Mouse (Mus musculus) liver, embryonic 12.5 days (tissue): ENCODE data around the gene Ier2. TPM values are rescaled to one million over a fixed set of nuclear protein-coding genes. Genes with fewer than 3 reads are reported as not detected.
"Not testable (repeated sequence)": the region's sequence is repeated elsewhere in the genome, so short reads cannot be mapped to it uniquely, and the experiment has no call there.

ENCODE experiments used
- ATAC-seq: fragments of 200-750 bp; cut with Nextera tagmentation; 2 replicates; pipeline ENCODE4 v1.8.0; 2017; ENCODE audit warnings: moderate number of reproducible peaks, mild to moderate bottlenecking, moderate library complexity
- H3K27ac ChIP-seq: fragments of 300-500 bp; sonication (generic); 2 replicates; pipeline ENCODE4 v1.5.1; 2016; ENCODE audit warnings: mild to moderate bottlenecking
- H3K27me3 ChIP-seq: fragments of 300-500 bp; sonication (generic); replicated peaks from 2 replicates; pipeline ENCODE4 v1.6.1; 2016; ENCODE audit warnings: mild to moderate bottlenecking, moderate library complexity
- H3K36me3 ChIP-seq: fragments of 300-500 bp; sonication (generic); 2 replicates; pipeline ENCODE4 v1.6.1; 2016; ENCODE audit warnings: mild to moderate bottlenecking, moderate library complexity
- H3K4me1 ChIP-seq: fragments of 300-500 bp; sonication (generic); 2 replicates; pipeline ENCODE4 v1.6.1; 2016
- H3K4me2 ChIP-seq: fragments of 300-500 bp; sonication (generic); 2 replicates; pipeline ENCODE4 v1.6.1; 2016; ENCODE audit warnings: mild to moderate bottlenecking, moderate library complexity
- H3K4me3 ChIP-seq: fragments of 300-500 bp; sonication (generic); 2 replicates; pipeline ENCODE4 v1.5.1; 2016; ENCODE audit warnings: mild to moderate bottlenecking, moderate library complexity
- H3K9ac ChIP-seq: fragments of 300-500 bp; sonication (generic); 2 replicates; pipeline ENCODE4 v1.6.1; 2016; ENCODE audit warnings: mild to moderate bottlenecking, moderate library complexity
- H3K9me3 ChIP-seq: fragments of 300-500 bp; sonication (generic); replicated peaks from 2 replicates; pipeline ENCODE4 v1.6.1; 2016; ENCODE audit warnings: mild to moderate bottlenecking, moderate library complexity
- WGBS: fragments of 180-500 bp; shearing (Covaris S2); methylation state at CpG from one replicate; pipeline ENCODE4 v1.1.7; 2016; ENCODE audit not compliant: insufficient replicate concordance; 5-methylcytosine and 5-hydroxymethylcytosine counted together
- polyA plus RNA-seq: library from polyadenylated mRNA; unstranded; fragments of >200 nt; fragmentation: Nextera tagmentation; extraction: Ambion mirVana; gene quantifications from 2 replicates; pipeline ENCODE4 v1.2.1, GENCODE M21; 2016

The Ier2 gene
- polyA plus RNA-seq, 1 experiment from 2014 or later, result 36.4 TPM

- peaks cover 9% of the 10 kb centered on the region for H3K4me1 ChIP-seq
- H3K27me3 ChIP-seq, result peaks cover 43% of the 10 kb centered on the region
- no peaks in the 10 kb centered on the region for H3K36me3 ChIP-seq
- H3K9me3 ChIP-seq, result no peaks in the 10 kb centered on the region
- H3K27ac ChIP-seq, result no peak overlapping the region
- H3K4me2 ChIP-seq, result no peak overlapping the region
- no peak overlapping the region for H3K9ac ChIP-seq
- ATAC-seq, result no peak
- 44% methylated on average over 10 of the region's 10 CpGs for WGBS
- H3K4me3 ChIP-seq, result no peak overlapping the region
Observed at GRCm38 (mm10) chr8:84633841-84634584, 28.6 kb downstream of the Ier2 start.

- Histone ChIP-seq H3K36me3 (no peaks in the 10 kb centered on the region), H3K4me2 (no peak overlapping the region), H3K27me3 (peaks cover 30% of the 10 kb centered on the region), H3K27ac (no peak overlapping the region), H3K4me1 (no peaks in the 10 kb centered on the region), H3K4me3 (no peak overlapping the region), H3K9me3 (no peaks in the 10 kb centered on the region), H3K9ac (no peak overlapping the region)
- WGBS, result 68% methylated on average over 4 of the region's 4 CpGs
- ATAC-seq, result no peak
Observed at GRCm38 (mm10) chr8:84631813-84632212, 30.8 kb downstream of the Ier2 start.

- 63% methylated on average over 4 of the region's 4 CpGs for WGBS
- ATAC-seq, result no peak
Observed at GRCm38 (mm10) chr8:84630145-84630544, 32.5 kb downstream of the Ier2 start.

GRCm38 (mm10) chr8:84629586-84629985 is 33.1 kb downstream of the Ier2 start:
- Histone ChIP-seq H3K9me3 (no peaks in the 10 kb centered on the region), H3K9ac (no peak overlapping the region), H3K27me3 (peaks cover 11% of the 10 kb centered on the region; the same call in 1 of the 2 replicates), H3K4me2 (no peak overlapping the region), H3K36me3 (no peaks in the 10 kb centered on the region), H3K27ac (no peak overlapping the region), H3K4me3 (no peak overlapping the region), H3K4me1 (peaks cover 6% of the 10 kb centered on the region; the same call in 1 of the 2 replicates)
- 63% methylated on average over 11 of the region's 11 CpGs for WGBS
- ATAC-seq, result no peak

More at GRCm38 (mm10) chr8:84630145-84630544, 32.5 kb downstream of the Ier2 start:
- no peak overlapping the region for H3K9ac ChIP-seq
- H3K4me2 ChIP-seq, result no peak overlapping the region
- peaks cover 14% of the 10 kb centered on the region; the same call in 1 of the 2 replicates for H3K27me3 ChIP-seq
- H3K4me3 ChIP-seq, result no peak overlapping the region
- H3K9me3 ChIP-seq, result no peaks in the 10 kb centered on the region
- H3K36me3 ChIP-seq, result no peaks in the 10 kb centered on the region
- H3K27ac ChIP-seq, result no peak overlapping the region
- H3K4me1 ChIP-seq, result 0 out of 2 replicates have a peak, but pooled peaks cover under 1% of the 10 kb centered on the region

GRCm38 (mm10) chr8:84623425-84623824 is 39.2 kb downstream of the Ier2 start:
- not testable (repeated sequence) for H3K9ac ChIP-seq, H3K4me3 ChIP-seq, H3K9me3 ChIP-seq, H3K36me3 ChIP-seq, H3K27ac ChIP-seq
- WGBS, result 54% methylated on average over 4 of the region's 4 CpGs
- ATAC-seq, result peak; percentile 60; the same call in 1 of the 2 replicates
- H3K27me3 ChIP-seq, result peaks cover 36% of the 10 kb centered on the region
- peak overlapping the region; percentile 9; the same call in 1 of the 2 replicates for H3K4me2 ChIP-seq
- peaks cover 27% of the 10 kb centered on the region for H3K4me1 ChIP-seq

- H3K4me1 ChIP-seq, result peaks cover 27% of the 10 kb centered on the region
- no peak overlapping the region for H3K27ac ChIP-seq
- no peak overlapping the region for H3K4me2 ChIP-seq
- no peak for ATAC-seq
- no peaks in the 10 kb centered on the region for H3K9me3 ChIP-seq
- H3K9ac ChIP-seq, result no peak overlapping the region
- peaks cover 55% of the 10 kb centered on the region for H3K27me3 ChIP-seq
- 56% methylated on average over 8 of the region's 8 CpGs for WGBS
- H3K4me3 ChIP-seq, result no peak overlapping the region
- H3K36me3 ChIP-seq, result no peaks in the 10 kb centered on the region
Observed at GRCm38 (mm10) chr8:84621102-84621625, 41.5 kb downstream of the Ier2 start.

GRCm38 (mm10) chr8:84617005-84617404 is 45.6 kb downstream of the Ier2 start:
- Histone ChIP-seq H3K36me3 (no peaks in the 10 kb centered on the region), H3K27me3 (peaks cover 89% of the 10 kb centered on the region), H3K9me3 (no peaks in the 10 kb centered on the region), H3K27ac (no peak overlapping the region), H3K4me3 (no peak overlapping the region), H3K4me1 (no peaks in the 10 kb centered on the region), H3K9ac (no peak overlapping the region), H3K4me2 (no peak overlapping the region)
- WGBS, result 41% methylated on average over 22 of the region's 22 CpGs
- no peak for ATAC-seq

- no peak overlapping the region for H3K4me3 ChIP-seq
- H3K27me3 ChIP-seq, result peaks cover 92% of the 10 kb centered on the region
- no peaks in the 10 kb centered on the region for H3K36me3 ChIP-seq
- no peak overlapping the region for H3K9ac ChIP-seq
- H3K27ac ChIP-seq, result no peak overlapping the region
- no peak for ATAC-seq
- H3K4me2 ChIP-seq, result no peak overlapping the region
- no peaks in the 10 kb centered on the region for H3K9me3 ChIP-seq
- WGBS, result 41% methylated on average over 21 of the region's 22 CpGs
- no peaks in the 10 kb centered on the region for H3K4me1 ChIP-seq
Observed at GRCm38 (mm10) chr8:84615666-84616485, 46.8 kb downstream of the Ier2 start.

GRCm38 (mm10) chr8:84614512-84615223 is 48.0 kb downstream of the Ier2 start:
- no peak overlapping the region for H3K9ac ChIP-seq
- no peak overlapping the region for H3K4me2 ChIP-seq
- ATAC-seq, result no peak
- H3K9me3 ChIP-seq, result no peaks in the 10 kb centered on the region
- no peak overlapping the region for H3K4me3 ChIP-seq
- H3K4me1 ChIP-seq, result no peaks in the 10 kb centered on the region
- H3K36me3 ChIP-seq, result no peaks in the 10 kb centered on the region
- H3K27me3 ChIP-seq, result peaks cover 89% of the 10 kb centered on the region
- no peak overlapping the region for H3K27ac ChIP-seq
- WGBS, result 31% methylated on average over 16 of the region's 16 CpGs
